Mouse (Mus musculus): Measurements from ENCODE around the gene Ruvbl1. TPM values are rescaled to one million over a fixed set of nuclear protein-coding genes. Genes with fewer than 3 reads are reported as not detected.

The Ruvbl1 gene
- total and polyA plus RNA-seq, 2 experiments from 2014 or later: 27.4 to 42.3 TPM

DNA sequence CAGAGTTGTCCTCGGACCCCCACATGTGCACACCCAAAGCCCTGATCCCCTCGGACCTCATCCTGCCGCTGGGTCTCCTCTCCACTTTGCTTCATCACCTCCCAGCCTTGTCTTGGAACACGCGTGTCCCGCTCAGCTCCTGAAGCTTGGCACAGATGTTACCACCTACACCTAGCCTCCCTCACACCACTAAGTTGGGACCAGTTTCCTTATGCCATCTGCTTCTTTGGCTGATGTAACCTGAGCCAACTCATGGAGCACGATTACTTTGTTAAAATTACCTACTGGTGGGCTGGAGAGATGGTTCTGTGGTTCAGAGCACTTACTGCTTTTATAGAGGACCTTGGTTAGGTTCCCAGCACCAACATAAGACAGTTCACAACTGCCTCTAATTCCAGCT lies 56.6 kb downstream of the Ruvbl1 start:
- TF ChIP-seq EP300 (IDR thresholded peaks at IDR 0.05; ENCODE audit: low read depth) (no peak), CTCF (IDR thresholded peaks at IDR 0.05; ENCODE audit: low read depth) (no peak)
- no peak overlapping the region for H3K27ac ChIP-seq (ENCODE audit: low read depth)
- H3K4me1 ChIP-seq (ENCODE audit: control insufficient read depth, insufficient read depth): peaks cover 12% of the 10 kb centered on the region; the same call in 1 of the 2 replicates
- no peaks in the 10 kb centered on the region for H3K9me3 ChIP-seq (replicated peaks; ENCODE audit: control insufficient read depth, low read length)
- ATAC-seq (ENCODE audit: insufficient read depth, low read depth): no peak
- H3K9ac ChIP-seq (replicated peaks; ENCODE audit: low read depth, low read length): no peak overlapping the region
- no peaks in the 10 kb centered on the region for H3K36me3 ChIP-seq (replicated peaks; ENCODE audit: control insufficient read depth, insufficient read depth, low read length)
- H3K4me2 ChIP-seq (ENCODE audit: low read depth, low read length): no peak overlapping the region
- no peak for DNase-seq (ENCODE audit: low spot score)
- H3K27me3 ChIP-seq (ENCODE audit: control insufficient read depth, insufficient read depth, low read length): no peaks in the 10 kb centered on the region
- 85% methylated on average over 7 of the region's 7 CpGs for WGBS
- H3K4me3 ChIP-seq (ENCODE audit: low read depth, low read length): no peak overlapping the region

DNA sequence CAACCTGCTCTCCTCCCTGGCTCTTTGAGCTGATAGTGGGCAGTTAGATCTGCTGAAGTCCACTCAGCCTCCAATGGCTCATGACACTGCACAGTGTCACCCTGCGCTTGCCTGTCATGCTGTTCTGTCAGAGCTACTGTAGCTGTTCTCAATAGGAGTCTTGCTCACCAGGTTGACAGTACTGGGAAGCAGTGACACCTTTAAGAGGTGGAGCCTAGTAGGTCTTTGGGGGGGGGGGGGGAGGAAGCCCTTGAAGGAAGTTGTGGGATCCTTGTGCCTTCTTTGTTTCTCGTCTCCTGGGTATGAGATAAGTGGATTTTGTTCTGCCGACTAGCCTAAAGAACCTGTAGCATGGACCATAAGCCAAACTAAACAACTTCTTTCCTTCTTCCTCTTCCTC lies 57.4 kb downstream of the Ruvbl1 start:
- ATAC-seq (ENCODE audit: insufficient read depth, low read depth) (no peak), DNase-seq (ENCODE audit: low spot score) (no peak)
- Histone ChIP-seq H3K4me2 (ENCODE audit: low read depth, low read length) (no peak overlapping the region), H3K4me1 (ENCODE audit: control insufficient read depth, insufficient read depth) (peaks cover 11% of the 10 kb centered on the region; the same call in 1 of the 2 replicates), H3K36me3 (replicated peaks; ENCODE audit: control insufficient read depth, insufficient read depth, low read length) (no peaks in the 10 kb centered on the region), H3K9me3 (replicated peaks; ENCODE audit: control insufficient read depth, low read length) (no peaks in the 10 kb centered on the region), H3K27me3 (ENCODE audit: control insufficient read depth, insufficient read depth, low read length) (no peaks in the 10 kb centered on the region), H3K9ac (replicated peaks; ENCODE audit: low read depth, low read length) (no peak overlapping the region), H3K27ac (ENCODE audit: low read depth) (no peak overlapping the region), H3K4me3 (ENCODE audit: low read depth, low read length) (no peak overlapping the region)
- TF ChIP-seq CTCF (IDR thresholded peaks at IDR 0.05; ENCODE audit: low read depth): no peak
- TF ChIP-seq EP300 (IDR thresholded peaks at IDR 0.05; ENCODE audit: low read depth): no peak
- WGBS: 24% methylated on average over 3 of the region's 3 CpGs

DNA sequence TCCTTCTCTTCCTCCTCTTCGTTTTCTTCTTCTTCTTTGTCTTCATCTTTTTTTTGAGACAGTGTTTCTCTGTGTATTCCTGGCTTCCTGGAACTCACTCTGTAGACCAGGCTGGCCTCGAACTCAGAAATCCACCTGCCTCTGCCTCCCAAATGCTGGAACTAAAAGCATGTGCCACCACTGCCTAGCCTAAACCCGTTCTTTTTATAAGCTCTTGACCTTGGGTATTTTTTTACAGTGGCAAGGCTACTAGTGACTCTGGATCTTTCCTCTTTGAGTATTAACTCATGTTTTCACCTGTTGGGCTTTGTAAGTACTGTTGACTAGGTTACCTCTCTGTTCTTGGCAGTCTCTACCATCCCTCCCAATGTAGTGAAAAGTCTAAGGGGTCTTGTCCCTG lies 57.8 kb downstream of the Ruvbl1 start:
- Histone ChIP-seq H3K27me3 (ENCODE audit: control insufficient read depth, insufficient read depth, low read length) (no peaks in the 10 kb centered on the region), H3K9me3 (replicated peaks; ENCODE audit: control insufficient read depth, low read length) (no peaks in the 10 kb centered on the region), H3K4me2 (ENCODE audit: low read depth, low read length) (no peak overlapping the region), H3K27ac (ENCODE audit: low read depth) (no peak overlapping the region), H3K4me1 (ENCODE audit: control insufficient read depth, insufficient read depth) (peaks cover 7% of the 10 kb centered on the region; the same call in 1 of the 2 replicates), H3K36me3 (replicated peaks; ENCODE audit: control insufficient read depth, insufficient read depth, low read length) (no peaks in the 10 kb centered on the region), H3K4me3 (ENCODE audit: low read depth, low read length) (no peak overlapping the region), H3K9ac (replicated peaks; ENCODE audit: low read depth, low read length) (no peak overlapping the region)
- DNase-seq (ENCODE audit: low spot score) (no peak), ATAC-seq (ENCODE audit: insufficient read depth, low read depth) (no peak)
- 55% methylated on average over 3 of the region's 3 CpGs for WGBS
- TF ChIP-seq CTCF (IDR thresholded peaks at IDR 0.05; ENCODE audit: low read depth) (no peak), EP300 (IDR thresholded peaks at IDR 0.05; ENCODE audit: low read depth) (no peak)

DNA sequence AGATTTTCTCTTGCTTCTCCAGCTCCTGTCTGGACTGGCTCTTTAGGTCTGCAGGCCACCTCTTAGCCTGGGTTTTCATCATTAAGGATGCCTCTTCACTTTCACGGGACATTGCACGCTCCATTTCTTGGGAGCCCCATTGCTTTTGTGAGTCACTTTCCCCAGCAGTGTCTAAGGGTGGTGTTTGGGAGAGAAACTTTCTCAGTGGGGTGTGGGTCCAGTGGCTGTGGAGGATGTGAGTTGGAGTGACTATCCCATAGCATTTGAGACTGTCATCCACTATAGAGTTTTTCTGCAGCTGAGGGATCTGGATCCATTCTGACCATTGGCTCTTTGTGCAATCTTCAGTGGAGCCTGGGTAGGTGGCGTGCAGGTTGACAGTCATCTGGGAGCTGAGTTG lies 58.2 kb downstream of the Ruvbl1 start:
- Histone ChIP-seq H3K36me3 (replicated peaks; ENCODE audit: control insufficient read depth, insufficient read depth, low read length) (no peaks in the 10 kb centered on the region), H3K27me3 (ENCODE audit: control insufficient read depth, insufficient read depth, low read length) (no peaks in the 10 kb centered on the region), H3K9ac (replicated peaks; ENCODE audit: low read depth, low read length) (no peak overlapping the region), H3K4me3 (ENCODE audit: low read depth, low read length) (no peak overlapping the region), H3K4me2 (ENCODE audit: low read depth, low read length) (no peak overlapping the region), H3K4me1 (ENCODE audit: control insufficient read depth, insufficient read depth) (peaks cover 7% of the 10 kb centered on the region; the same call in 1 of the 2 replicates), H3K9me3 (replicated peaks; ENCODE audit: control insufficient read depth, low read length) (no peaks in the 10 kb centered on the region), H3K27ac (ENCODE audit: low read depth) (no peak overlapping the region)
- ATAC-seq (ENCODE audit: insufficient read depth, low read depth) (no peak), DNase-seq (ENCODE audit: low spot score) (no peak)
- TF ChIP-seq EP300 (IDR thresholded peaks at IDR 0.05; ENCODE audit: low read depth) (no peak), CTCF (IDR thresholded peaks at IDR 0.05; ENCODE audit: low read depth) (no peak)
- WGBS: 76% methylated on average over 3 of the region's 3 CpGs

DNA sequence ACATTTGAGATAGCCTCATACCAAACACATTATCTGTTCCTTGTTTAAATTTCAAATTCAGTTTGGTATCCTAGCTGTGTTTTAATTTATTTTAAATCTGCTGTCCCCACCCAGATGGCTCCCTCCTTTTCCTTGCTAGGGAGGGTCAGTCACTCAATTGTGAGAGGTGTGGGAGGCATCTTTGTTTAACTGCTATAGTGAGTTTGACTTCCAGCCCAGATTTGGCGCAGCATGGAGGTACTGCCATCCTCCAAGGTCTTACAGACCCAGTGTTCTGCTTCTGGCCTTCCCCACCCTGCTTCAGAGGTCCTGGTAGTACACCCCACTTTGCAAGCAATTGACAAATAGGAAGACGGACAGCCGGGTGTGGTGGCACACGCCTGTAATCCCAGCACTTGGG lies 58.8 kb downstream of the Ruvbl1 start:
- Histone ChIP-seq H3K9me3 (replicated peaks; ENCODE audit: control insufficient read depth, low read length) (no peaks in the 10 kb centered on the region), H3K36me3 (replicated peaks; ENCODE audit: control insufficient read depth, insufficient read depth, low read length) (no peaks in the 10 kb centered on the region), H3K4me1 (ENCODE audit: control insufficient read depth, insufficient read depth) (peaks cover 7% of the 10 kb centered on the region; the same call in 1 of the 2 replicates), H3K4me2 (ENCODE audit: low read depth, low read length) (no peak overlapping the region), H3K4me3 (ENCODE audit: low read depth, low read length) (no peak overlapping the region), H3K27ac (ENCODE audit: low read depth) (no peak overlapping the region), H3K9ac (replicated peaks; ENCODE audit: low read depth, low read length) (no peak overlapping the region), H3K27me3 (ENCODE audit: control insufficient read depth, insufficient read depth, low read length) (no peaks in the 10 kb centered on the region)
- WGBS: 79% methylated on average over 4 of the region's 4 CpGs
- no peak for DNase-seq (ENCODE audit: low spot score)
- TF ChIP-seq EP300 (IDR thresholded peaks at IDR 0.05; ENCODE audit: low read depth) (no peak), CTCF (IDR thresholded peaks at IDR 0.05; ENCODE audit: low read depth) (no peak)
- ATAC-seq (ENCODE audit: insufficient read depth, low read depth): no peak

DNA sequence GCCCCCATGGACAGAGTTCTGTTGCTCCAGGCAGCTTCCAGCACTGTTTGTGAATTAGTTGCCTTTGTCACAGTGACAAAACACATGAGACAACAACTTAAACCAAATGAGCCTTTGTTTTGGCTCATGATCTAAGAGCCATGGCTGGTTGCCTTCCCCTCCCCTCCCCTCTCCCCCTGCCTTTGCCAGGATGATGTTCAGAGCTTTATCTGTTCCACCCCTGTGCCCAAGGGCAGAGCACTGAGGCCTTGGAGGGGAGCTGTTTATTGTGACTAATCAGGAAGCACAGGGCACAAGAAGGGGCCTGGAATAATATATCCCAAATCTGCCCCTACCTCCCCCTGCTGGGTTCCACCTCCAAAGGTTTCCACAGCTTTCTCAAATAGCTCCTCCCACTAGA lies 65.1 kb downstream of the Ruvbl1 start:
- no peak overlapping the region for H3K4me3 ChIP-seq (ENCODE audit: low read depth, low read length)
- H3K36me3 ChIP-seq (replicated peaks; ENCODE audit: control insufficient read depth, insufficient read depth, low read length): no peaks in the 10 kb centered on the region
- DNase-seq (ENCODE audit: low spot score): no peak
- H3K9me3 ChIP-seq (replicated peaks; ENCODE audit: control insufficient read depth, low read length): no peaks in the 10 kb centered on the region
- H3K27ac ChIP-seq (ENCODE audit: low read depth): no peak overlapping the region
- no peak for TF ChIP-seq EP300 (IDR thresholded peaks at IDR 0.05; ENCODE audit: low read depth)
- TF ChIP-seq CTCF (IDR thresholded peaks at IDR 0.05; ENCODE audit: low read depth): no peak
- no peak overlapping the region for H3K4me2 ChIP-seq (ENCODE audit: low read depth, low read length)
- no peaks in the 10 kb centered on the region for H3K4me1 ChIP-seq (ENCODE audit: control insufficient read depth, insufficient read depth)
- H3K9ac ChIP-seq (replicated peaks; ENCODE audit: low read depth, low read length): no peak overlapping the region
- ATAC-seq (ENCODE audit: insufficient read depth, low read depth): no peak
- no peaks in the 10 kb centered on the region for H3K27me3 ChIP-seq (ENCODE audit: control insufficient read depth, insufficient read depth, low read length)
